Mouse (Mus musculus) c-Kit-negative CD71-positive TER-119-positive erythroid progenitor cells, embryonic 14.5 days (primary cell): ENCODE results near the gene Sgms1.
A peak's percentile ranks its signal among the peaks of the same experiment; 100 is the strongest.

ENCODE experiments used
- DNase-seq: peaks from one replicate; pipeline ENCODE4 v3.0.0-alpha.2; 2013; ENCODE audit warnings: low read depth, low spot score

The Sgms1 gene

DNA sequence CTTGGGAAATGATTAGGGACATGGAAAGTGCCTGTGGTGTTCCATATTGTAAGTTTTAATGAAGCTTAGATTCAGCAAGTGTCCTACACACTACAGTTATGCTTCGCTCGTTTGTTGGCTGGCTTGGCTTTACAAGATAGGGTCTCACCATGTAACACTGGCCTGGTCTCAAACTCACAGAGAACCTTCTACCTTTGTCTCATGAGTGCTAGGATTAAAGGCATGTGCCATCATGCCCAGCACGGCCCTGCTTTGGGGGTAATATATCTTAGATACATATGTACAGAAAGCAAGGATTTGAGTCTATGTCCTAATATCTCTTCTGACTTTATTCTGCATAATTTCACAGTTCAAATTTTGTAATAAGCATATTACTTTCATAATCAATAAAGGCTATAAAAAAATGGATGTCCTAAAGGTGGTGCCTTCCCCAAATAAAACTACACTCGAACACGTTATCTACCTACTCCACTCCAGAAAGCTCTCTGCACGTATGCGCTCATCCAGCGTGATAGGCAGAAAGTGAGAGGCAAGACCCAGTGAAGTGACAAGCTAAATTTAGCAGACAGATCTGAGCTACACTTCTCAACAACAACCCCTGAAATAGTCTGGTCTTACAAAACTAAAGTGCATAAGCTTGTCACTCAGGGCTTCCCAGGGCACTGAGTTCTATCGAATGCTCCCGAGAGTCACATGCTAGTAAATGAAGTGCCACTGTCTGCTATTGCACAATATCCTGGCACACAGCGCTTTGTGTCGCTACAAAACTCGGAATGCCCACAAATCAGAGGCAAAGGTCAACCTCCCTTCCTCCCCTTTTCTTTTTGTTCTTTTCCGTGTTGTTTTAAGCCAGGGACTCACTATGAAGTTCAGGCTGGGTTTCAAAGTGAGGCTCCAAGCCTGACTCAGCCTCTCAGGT is 208.5 kb downstream of the Sgms1 start:
- DNase-seq: peak; percentile 77

DNA sequence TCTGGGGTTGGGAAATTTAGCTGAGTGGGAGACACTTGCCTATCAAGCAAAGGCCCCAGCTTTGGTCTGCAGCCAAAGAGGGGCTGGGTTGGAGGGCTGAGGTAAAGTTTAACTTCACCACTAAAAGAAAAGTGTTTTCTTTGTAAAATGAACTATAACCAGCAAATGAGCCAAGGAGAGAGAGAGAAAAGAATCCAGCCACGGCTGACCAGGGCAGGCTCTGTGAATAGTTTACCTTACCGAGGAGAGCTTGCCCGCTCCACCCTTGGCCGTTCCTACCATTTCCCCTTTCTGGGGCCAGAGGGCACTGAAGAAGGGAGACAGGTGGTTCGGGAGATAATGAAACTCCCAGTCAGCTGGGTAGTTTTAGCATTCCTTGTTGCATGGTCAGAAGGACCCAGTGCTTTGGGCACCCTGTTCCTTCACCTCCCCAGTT is 209.5 kb downstream of the Sgms1 start:
- peak; percentile 84 for DNase-seq

DNA sequence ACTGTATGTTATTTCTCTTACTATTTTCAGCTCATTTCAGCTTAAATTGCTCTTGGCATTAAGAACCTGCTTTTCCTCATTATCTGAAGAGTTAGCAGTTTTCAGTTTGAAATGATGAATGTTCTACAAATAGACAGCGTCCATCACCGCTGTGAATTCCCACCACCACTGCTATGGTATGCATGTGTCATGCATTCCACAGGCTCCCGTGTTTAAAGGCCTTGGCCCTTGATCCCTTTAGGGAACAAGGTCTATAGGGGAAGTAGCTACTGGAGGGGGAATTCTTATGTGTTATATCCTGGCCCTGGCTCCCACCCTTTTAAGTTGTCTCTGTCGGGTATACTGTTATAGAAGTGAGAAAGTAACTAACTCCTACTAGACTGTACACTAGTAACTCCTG is 210.0 kb downstream of the Sgms1 start:
- DNase-seq: no peak

DNA sequence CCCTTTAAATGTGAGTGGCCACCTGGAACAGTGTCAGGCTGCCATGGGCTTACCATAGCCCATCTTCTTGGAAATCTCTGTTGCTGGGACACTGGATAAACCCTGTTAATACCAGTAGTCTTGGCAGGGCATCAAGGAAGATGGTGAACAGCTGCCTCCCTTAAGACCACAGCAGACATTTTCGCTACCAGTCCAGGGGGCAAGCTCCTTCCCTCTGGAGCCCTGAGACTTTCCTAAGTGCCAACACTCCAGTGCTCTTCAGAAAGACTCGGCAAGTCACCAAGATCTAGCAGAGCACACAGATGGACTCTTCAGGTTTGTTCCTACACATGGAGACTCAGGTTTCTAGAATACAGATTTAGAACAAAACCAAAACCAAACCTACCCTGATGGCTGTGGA is 211.4 kb downstream of the Sgms1 start:
- no peak for DNase-seq

DNA sequence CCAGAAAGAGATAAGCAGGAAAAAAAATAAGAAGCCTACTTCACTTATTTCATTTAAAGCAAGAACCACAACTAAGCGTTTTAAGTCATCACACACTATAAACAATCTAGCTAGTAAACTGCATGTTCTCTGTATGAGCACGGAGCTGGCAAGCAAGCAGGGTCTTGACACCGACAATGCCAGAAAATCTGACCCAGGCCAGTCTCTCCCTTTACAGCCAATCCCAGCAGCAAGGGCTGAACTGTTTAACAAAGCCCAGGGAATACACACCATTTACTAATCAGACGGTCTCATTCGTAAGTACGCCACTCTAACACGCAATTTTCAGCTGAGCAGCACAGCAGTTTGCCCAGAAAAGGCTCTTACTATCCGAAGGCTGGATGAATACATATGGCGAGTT is 213.1 kb downstream of the Sgms1 start:
- DNase-seq: no peak

DNA sequence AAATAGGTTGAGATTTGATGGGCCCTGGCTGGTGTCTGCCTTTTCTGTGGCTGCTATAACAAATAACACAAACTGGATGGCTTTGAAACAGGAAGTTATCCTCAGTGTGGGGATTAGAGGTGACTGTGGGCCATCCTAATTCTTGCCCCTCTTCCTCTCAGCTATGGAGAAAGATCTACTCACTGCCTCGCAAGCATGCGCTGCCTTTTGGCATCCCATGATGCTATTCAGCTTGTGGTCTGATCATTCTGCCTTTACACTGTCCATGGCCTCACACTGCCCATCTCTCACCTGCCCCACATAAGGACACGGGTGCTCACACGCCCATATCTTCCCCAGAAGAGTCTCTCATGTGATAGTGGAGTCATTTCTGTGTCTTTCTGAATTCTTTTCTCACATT is 213.5 kb downstream of the Sgms1 start:
- DNase-seq: no peak

DNA sequence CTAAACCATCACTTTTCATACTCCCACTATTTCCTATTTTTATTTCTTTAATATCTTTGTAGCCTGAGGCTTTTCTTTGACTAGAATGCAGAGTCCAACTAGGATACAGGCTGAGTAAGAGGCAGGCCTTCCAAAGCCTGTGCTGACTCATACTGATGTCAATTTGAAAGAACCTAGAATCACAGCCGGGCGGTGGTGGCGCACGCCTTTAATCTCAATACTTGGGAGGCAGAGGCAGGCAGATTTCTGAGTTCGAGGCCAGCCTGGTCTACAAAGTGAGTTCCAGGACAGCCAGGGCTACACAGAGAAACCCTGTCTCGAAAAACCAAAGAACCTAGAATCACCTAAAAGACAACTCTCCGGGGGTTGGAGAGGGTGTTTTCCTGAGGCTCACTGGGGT is 214.5 kb downstream of the Sgms1 start:
- DNase-seq: no peak

DNA sequence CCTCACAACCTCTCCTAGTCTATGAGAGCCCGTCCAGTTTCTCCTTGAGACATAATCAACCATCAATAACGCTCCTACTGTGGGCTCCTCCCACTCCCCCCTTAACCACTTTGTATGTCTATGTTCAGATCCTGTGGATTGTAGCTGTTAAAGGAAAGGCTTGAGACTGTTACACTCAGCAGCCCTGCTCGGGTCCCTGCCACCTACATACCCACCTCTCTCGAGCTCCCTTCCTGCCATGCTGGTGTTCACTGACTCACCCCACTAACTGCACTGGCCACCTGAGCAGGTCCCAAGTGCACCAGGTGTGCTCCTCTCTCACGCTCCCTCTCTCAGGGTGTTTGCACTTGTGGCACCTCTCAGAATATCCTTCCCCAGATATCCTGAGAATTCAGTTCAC is 215.0 kb downstream of the Sgms1 start:
- no peak for DNase-seq

DNA sequence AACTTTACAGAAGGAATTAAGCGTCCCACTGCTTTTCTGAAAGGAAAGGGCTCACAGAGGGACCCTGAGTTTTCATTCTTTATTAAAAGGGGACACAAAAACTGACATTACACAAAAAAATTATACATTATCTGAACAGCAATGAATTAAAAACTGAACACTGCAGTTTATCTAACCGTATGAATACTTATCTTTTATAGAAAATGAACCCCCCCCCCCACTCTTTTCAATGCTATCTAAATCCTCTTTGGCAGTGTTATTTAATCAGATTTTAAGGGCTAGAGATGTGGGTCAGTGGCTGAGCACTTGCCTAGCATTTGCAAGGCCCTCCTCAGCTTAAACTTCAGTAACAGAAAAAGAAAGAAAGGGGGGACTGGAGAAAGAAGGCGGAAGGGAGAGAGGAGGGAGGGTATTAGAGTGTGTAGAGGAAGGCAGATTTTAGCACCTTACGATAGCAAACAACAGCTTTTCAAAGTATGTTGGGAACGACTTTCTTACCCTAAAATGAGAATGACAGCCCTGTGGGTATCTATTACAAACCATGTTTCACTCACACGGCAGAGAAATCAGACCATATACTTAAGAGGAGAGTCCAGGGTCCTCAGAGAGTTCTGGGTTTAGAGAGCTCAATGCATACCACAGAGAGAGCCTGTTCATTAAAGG is 215.9 kb downstream of the Sgms1 start:
- DNase-seq: no peak

DNA sequence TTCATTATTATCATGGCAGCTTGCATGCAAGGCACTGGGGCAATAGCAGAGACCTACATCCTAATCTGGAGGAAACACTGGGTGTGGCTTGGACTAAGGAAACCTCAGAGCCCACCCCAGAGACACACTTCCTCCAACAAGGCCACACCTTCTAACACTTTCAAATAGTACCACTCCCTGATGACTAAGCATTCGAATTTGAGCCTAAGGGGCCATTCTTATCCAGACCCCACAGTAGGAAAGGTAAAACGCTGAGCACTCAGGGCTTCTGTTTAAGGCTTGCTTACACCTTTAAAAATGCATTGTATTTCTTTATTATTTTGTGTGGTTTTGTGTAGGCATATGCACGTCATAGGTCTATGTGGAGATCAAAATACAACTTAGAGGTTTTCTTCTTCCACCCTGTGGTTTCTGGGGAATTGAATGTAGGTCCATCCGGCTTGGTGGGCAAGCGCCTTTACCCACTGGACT is 217.0 kb downstream of the Sgms1 start:
- peak; percentile 64 for DNase-seq

DNA sequence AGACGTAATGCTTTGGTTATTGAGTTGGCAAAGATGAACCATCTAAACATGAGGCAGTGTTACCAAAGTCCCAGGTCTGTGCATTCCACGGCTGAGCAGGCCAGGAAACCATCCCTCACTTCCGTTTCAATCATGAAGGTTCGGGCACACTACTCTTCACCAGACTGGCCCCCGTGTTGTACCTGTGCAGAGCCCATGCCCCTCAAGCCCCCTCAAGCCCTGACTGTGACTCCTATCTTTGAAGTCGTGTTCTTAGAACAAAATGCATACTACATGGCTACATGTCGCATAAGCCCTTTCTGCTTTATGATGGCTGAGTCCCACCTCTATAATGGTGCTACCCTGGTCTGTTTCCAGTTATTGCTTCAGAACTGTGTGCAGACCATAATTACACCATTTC is 217.5 kb downstream of the Sgms1 start:
- DNase-seq: no peak

DNA sequence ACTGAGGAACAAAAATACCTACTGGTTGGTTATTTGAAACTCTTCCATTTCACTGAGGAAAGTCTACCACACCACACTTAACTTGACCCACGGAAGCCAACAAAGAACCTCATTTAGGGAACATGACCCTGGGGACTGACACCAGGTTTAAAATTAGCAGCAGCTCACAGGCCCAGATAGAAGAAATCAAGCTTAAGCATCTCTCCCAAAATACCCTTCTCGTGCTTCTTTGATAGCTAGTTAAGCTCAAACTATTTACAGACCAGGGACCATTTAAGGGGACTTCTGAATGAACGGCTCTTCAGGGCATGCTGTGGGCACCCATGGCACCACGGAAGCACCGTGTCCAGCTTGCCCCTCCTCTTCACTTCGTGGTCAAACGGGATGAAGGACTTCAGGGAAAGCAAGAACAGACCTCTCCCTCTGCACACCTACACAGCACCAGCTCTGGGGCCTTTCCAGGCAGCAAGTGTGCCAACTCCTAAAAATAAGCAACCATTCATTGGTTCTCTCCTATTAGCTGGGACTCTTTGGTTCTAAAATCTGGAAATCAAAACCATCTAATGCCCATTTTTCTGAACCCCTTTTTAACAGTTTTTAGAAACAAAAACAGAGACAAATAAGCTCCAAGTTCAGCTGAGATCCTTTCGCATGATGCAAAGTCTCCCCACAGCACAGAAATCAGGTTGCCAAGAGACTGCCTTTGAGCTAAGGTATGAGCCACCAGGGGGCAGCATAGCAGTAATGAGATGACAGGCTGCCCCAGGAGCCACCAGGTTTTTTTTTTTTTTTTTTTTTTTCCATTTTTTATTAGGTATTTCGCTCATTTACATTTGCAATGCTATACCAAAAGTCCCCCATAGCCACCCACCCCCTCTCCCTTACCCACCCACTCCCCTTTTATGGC is 219.6 kb downstream of the Sgms1 start:
- peak; percentile 81 for DNase-seq

DNA sequence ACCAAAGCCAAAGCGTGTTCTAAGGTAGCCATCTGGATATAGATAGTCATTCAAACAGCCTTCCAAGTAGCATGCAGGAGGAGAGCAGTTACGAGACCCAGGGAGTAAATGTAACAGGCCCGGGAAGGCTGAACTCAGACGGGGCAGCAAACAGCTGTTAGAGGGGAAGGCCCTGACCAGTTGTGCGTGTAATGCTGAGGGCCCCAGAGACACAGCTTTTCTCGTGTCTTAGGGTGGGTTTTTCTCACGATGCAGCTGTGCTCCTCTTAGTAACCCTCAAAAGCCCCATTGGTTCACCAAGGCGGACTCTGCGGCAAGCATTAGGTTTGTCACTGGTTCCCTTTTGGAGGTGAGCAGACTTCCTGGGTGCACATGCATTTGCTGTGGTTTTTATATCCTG is 221.5 kb downstream of the Sgms1 start:
- DNase-seq: no peak

DNA sequence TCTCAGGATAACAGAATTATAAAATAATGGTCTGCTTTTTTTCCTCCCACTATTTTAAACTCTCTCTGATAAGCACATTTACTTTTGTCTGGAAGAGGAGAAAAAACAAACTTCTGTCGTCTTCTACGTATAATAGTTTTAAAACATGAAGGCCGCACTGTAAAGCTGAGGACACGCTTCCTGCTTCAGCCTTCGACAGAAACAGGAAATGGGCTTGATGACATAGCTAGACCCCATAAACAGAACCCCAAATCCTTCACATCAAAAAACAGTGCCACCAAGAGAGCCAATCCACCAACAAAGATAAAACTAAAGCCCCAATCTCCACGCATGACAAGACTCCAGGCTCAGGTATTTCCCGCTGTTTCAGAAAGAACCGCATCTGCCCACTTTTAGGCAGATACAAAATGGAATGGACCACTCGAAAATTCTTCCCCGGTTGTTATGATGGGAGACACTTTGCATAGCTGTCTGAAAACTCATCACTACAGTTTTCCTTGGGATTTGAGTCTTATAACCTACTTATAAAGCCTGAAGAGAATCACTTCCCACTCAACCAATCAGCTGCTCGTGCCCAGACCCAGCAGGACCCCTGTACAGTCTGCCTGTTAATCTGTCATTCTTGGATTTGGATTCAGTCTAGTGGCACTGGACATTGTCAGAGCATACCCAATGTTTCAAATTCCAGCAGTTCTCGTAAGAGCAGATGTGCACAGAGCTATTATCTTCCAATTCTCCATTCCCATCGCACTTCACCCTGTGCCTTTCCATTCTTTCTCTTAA is 222.5 kb downstream of the Sgms1 start:
- no peak for DNase-seq

DNA sequence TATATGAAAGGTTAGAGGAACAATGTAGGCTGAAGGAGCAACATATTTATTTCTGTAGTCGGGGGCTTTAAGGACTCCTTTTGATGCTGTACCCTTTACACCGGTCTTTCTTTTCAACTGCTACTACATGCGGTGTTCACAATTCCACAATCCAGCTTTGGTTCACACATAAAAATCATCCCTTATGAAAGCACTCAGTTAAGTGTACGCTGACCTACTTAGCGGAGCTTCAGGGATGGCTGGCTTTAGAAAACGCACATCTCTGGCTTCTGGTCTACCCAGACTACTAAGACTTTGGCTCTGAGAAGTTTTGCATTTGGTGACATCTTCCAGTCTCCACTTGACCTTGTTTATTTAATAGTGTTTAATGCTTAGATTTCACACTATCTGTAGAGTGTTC is 223.8 kb downstream of the Sgms1 start:
- DNase-seq: no peak

DNA sequence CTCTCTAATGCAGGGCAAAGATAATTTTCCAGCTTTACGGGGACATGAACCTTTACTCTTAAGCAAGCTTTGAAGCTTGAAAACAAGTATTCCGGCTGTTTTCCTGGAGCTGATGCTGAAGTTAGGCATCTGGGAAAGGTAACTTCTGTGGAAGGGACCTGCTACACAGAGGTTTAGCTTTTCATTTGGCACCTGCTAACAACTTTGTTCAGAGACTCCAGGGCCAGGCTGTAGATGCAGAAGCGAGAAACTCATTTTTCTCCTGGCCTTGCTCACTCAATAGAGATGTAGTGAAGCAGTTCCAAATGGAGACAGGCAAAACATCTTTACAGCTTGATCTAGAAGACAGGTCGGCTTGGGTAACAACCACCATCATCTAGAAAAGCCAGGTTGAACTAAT is 225.4 kb downstream of the Sgms1 start:
- no peak for DNase-seq

DNA sequence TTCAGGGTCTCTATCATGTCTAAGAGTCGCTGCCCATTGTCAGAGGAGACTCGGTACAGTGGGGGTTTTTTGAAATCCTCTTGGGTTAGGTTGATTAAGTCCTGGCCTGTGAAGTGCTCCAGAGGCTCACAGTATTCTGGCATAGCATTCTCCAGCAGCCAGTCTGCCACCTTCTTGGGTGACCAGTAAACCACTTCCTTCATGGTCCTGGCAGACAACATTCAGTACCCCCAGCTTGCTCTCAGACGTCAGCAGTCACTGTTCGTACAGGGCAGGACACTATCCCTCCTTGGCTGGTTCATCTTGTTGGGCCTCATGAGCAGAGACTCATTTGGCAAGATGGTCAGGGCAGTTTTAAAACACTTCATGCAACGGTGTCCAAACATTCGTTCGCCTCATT is 229.6 kb downstream of the Sgms1 start:
- no peak for DNase-seq

DNA sequence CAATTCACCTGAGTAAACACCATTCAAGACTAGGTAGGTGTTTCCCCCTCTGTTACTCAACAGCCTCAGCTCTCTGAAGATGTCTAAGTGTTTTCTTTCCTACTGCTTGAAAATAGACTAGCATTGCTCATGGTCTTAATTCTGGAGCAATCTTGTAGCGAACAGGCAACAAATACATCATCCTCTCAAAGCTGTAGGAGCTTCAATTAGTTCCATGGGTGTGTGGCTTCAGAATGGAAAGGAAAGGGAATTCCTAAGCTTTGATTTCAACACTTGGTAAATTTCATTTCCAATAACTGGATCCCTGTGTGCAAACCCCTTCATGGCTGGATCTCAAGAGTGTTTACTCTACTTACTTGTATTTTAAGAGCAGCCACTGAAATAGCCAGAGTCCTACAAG is 230.3 kb downstream of the Sgms1 start:
- DNase-seq: no peak

DNA sequence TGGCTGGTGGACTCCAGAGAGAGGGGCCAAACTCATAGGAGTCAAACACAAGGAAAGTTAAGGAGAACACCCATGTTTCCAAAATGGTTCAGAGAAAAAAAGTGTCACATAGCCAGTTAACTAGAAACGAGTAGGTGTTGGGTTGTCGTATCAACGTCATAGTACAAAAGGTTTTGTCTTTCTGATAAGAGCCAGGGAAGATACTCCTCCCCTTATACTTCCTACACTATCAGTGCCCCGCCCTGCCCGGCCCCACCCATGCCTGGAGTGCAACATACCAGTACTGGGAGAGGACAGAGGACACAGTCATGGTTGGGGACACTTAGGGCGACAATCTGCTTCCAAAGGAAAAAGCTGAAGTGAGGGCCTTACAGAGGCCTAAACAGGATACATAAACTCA is 232.5 kb downstream of the Sgms1 start:
- no peak for DNase-seq

DNA sequence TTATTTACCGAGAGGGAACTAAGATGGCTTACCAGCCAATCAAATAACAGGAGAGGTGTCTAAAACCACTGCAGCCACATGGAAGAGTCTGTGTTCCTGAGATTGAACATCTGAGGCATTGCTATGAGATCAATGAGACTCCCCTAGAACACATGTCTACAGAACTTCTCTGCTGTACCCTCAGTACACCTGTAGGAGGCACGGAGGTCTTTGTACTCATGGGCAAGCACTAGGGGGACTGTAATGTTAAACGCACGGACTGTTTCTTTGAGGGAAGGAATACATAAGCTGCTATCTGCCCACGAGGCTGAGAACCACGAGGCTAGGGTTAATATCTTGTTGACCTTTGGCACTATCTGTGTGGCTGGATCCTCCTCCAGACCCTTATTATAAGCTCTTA is 237.0 kb downstream of the Sgms1 start:
- no peak for DNase-seq

DNA sequence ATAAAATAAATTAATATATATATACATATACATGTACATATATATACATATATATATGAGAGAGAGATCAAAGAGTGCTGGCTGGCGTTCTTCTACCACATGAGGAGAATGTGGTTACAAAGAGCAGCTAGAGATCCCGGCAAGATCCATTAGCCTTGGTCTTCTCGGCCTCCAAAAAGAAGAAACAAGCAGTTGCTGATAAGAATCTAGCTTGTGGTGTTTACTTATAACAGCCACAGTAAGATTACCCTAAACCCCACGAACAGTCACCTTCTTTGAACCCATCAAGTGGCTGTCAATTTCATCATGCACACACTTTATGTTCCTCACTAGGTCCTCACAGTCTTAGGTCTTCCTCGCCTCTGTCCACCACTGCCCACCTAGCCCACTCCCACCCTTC is 240.8 kb downstream of the Sgms1 start:
- DNase-seq: no peak
